Mouse (Mus musculus) left cerebral cortex, postnatal 25 days (tissue): ENCODE measurements around the gene Rnf208. TPM values are rescaled to one million over a fixed set of nuclear protein-coding genes. Genes with fewer than 3 reads are reported as not detected.

Experiments
- DNase-seq, 2 experiments: peaks; one replicate each; pipeline ENCODE4 v3.0.0; 2022; ENCODE audit warnings: low spot score in 2 of 2, mixed read lengths in 1 of 2
- intact Hi-C: fragments of 180-260 bp; cut with DNase I; formaldehyde crosslinking; loops from one replicate; pipeline ENCODE4 v1.15.1; 2025
- total RNA-seq, 2 experiments: library from RNA; stranded (reverse); gene quantifications; 2 replicates each; pipeline ENCODE4 v1.2.3; 2021

Gene Rnf208
- total RNA-seq, 2 experiments from 2014 or later = 243 to 256 TPM

GRCm38 (mm10) chr2:25223681-25224491 is 18.2 kb upstream of the Rnf208 start:
- intact Hi-C loops = loop anchor here (2.0 kb wide), 2 partner anchors 13 to 31 kb away; partner anchors contain the start of genes Nelfb and Tmem203
- DNase-seq = peak; percentile 76 to 79

- intact Hi-C loops = loop anchor here (2.0 kb wide), 2 partner anchors 14 to 30 kb away; partner anchors contain the start of genes Nelfb and Tmem203
- no peak for DNase-seq
These were observed 17.6 kb upstream of the Rnf208 start, which contains the start of gene Tubb4b for GRCm38 (mm10) chr2:25224492-25224765. Gene Tubb4b, minus strand, starts transcription at chr2:25224702.

- intact Hi-C loops = loop anchor here (2.0 kb wide), 2 partner anchors 14 to 30 kb away; partner anchors contain the start of genes Nelfb and Tmem203
- peak; percentile 98 to 100 for DNase-seq
These were observed 17.0 kb upstream of the Rnf208 start for GRCm38 (mm10) chr2:25224766-25225752.

DNA sequence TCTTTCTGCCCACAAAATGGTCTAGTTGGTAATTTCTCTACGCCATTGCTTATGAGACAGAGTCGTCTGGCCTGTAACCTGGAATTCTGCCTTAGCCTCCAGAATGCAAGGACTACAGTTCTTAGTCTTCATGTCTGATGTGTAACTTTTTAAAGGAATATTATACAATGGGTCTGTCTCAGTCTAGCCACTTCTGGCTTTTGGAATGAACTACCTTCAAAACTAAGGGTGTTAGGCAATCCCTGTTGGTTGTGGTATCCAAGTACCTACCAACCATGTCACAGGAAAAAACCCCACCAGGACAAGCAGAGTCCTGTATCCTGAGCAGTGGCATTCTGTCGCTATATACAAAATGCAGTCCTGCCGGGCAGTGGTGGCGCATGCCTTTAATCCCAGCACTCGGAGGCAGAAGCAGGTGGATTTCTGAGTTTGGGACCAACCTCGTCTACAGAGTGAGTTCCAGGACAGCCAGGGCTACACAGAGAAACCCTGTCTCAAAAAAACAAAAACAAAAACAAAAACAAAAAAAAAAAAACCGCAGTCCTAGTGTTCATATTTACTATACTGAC is 16.2 kb upstream of the Rnf208 start:
- DNase-seq = no peak
- intact Hi-C loops = loop anchor here (2.0 kb wide), 2 partner anchors 15 to 29 kb away; partner anchors contain the start of genes Nelfb and Tmem203

- DNase-seq = peak; percentile 39 to 60
These were observed 15.2 kb upstream of the Rnf208 start for GRCm38 (mm10) chr2:25226864-25227263.

DNA sequence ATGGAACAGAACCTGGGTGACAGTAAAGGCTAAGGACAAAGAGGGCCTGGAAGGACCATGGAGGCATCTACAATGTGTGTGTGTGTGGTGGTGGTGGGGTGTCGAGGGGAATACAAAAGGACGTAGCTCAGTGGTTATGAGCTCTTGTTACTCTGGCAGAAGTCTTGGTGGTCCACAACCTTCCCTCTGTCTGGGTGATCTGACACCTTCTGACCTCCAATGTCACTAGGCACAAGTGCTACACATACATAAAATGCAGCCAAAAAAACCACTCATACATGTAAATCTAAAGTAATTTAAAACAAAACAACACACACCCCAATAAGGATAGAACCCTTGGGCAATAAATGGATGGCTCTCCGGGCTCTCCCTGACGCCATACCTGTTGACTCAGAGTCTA is 14.6 kb upstream of the Rnf208 start:
- intact Hi-C loops = no loop called here
- no peak for DNase-seq

More at GRCm38 (mm10) chr2:25226864-25227263, 15.2 kb upstream of the Rnf208 start:
- intact Hi-C loops = no loop called here

GRCm38 (mm10) chr2:25228431-25228889 is 13.6 kb upstream of the Rnf208 start:
- peak; percentile 84 to 92 for DNase-seq
- intact Hi-C loops = loop anchor here (1.0 kb wide), 1 partner anchor 35 kb away; no protein-coding TSS in a partner anchor

DNA sequence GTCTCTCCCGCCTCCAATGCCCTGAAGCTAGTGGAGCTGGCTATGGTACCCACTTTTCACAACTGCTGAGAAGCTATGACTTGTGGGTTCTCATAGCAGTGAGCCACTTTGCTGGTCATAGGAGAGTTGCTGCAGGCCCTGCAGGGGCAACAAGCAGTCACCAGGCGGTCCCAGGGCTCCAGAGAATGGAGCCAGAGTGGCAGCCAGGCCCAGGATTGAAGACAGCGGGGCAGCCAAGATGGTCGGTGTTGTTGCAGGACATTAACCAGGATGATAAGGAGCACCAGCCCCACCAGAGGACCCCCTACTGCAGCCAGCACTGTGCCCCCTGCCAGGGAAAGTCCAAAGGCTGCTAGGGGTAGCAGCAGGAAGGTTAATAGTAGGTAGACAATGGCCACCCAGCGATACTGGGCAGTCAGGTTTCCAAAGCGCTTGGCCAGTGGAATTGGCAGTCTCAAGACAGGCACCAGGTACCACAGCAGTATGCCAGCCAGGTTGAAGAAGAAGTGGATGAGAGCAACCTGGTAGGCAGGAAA is 13.0 kb upstream of the Rnf208 start:
- intact Hi-C loops = loop anchor here (1.0 kb wide), 1 partner anchor 36 kb away; no protein-coding TSS in a partner anchor
- no peak for DNase-seq

DNA sequence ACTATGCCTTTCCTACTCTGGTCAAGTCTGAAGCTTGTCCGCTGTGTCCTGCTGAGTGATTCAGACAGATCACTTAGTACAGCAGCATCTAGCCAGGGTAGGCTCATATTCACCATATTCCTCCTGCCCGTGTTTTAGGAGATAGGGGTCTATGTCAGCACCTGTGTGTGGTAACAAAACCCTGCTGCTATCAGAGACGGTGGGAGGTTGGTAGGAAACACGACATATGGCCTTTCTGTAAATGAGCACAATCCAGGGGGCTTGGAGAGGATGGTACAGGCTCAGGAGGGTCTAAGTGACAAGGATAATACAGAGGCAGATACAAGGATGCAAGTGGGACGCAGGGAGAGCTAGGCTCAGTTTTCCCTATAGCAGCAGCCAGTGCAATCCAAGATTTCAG is 12.5 kb upstream of the Rnf208 start:
- DNase-seq = no peak
- intact Hi-C loops = no loop called here

DNA sequence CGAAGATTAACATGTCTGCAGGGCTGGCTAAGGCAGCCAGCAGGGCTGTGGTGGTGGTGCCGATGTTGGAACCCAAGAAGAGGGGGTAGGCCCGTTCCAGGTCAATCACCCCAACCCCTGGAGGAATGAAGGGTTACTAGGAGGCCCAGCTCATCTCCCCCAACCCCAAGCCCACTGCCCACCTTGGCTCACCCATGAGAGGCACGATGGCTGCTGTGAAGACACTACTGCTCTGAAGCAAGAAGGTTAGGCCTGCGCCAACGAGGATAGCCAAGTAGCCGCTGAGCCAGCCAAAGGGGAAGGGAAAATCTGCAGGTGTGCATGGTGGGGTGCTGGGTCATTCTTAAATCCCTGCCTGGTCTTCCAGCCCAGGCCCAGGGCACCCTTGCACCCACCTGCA is 11.5 kb upstream of the Rnf208 start:
- intact Hi-C loops = no loop called here
- no peak for DNase-seq

- intact Hi-C loops = no loop called here
- DNase-seq = no peak
These were observed 11.0 kb upstream of the Rnf208 start for GRCm38 (mm10) chr2:25231038-25231437.

DNA sequence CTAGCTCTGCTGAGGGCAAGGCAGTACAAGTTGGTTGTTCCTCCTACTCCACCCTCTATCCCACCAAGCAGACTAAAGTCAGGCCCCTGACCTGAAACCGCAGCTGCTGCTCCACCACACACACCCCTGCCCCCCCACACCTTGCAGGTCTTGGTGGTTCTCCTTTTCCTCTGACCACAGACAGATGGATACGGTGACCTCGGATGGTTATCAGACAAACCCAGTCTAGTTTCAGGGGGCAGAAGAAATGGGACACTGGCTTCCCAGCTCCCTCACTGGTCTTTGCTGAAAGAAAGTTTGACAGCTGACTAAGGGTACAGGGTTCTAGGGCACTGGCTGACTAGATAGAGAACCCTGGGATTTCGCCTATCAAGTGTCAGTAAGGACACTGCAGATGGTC is 8.6 kb upstream of the Rnf208 start:
- intact Hi-C loops = no loop called here
- no peak for DNase-seq

DNA sequence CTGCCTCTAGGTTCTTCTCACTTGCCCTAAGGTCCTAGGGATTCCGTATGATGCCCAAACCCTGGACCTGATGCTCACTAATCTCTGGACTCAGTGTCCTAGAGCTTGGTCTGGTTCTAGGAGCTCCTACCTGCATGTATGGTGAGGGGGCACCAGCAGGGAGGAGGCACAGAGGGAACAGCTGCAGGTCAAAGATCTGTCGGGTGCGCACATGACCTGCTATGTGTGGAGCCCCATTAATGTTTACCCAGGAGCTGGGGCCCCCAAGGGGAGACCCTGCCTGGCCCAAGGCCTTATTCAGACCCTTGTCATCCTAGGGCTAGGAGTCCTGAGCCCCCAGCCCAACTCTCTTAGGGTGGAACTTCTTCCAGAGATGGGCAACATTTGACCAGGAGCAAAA is 8.0 kb upstream of the Rnf208 start, which contains the start of gene Slc34a3:
TSS of gene Slc34a3 (minus strand) at position 315 of the 400 bp plus-strand sequence.
- DNase-seq = no peak
- intact Hi-C loops = no loop called here

GRCm38 (mm10) chr2:25234551-25235220 is 7.4 kb upstream of the Rnf208 start:
- DNase-seq = no peak
- intact Hi-C loops = no loop called here

DNA sequence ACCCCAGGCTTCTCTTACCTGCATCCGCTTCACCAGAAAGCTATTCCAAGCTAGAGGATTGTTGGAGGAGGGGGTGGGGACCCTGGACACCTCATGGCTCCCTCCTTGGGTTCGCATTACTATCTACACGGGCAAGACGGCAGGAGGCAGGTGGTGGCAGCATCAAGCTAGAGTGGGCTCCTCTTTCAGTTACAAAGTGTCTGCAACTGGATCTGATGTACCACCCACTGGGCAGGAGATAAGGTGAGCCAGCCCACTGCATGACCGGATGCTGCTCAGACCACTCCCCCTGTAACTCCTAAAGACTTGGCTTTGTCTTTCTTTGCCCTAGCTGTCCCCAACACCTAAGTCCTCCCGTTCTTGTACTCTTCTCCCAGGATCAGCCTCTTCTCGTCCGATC is 5.4 kb upstream of the Rnf208 start, which contains the start of gene Rnf224:
TSS of gene Rnf224 (minus strand) at position 174 of the 400 bp plus-strand sequence.
- no peak for DNase-seq
- intact Hi-C loops = no loop called here

DNA sequence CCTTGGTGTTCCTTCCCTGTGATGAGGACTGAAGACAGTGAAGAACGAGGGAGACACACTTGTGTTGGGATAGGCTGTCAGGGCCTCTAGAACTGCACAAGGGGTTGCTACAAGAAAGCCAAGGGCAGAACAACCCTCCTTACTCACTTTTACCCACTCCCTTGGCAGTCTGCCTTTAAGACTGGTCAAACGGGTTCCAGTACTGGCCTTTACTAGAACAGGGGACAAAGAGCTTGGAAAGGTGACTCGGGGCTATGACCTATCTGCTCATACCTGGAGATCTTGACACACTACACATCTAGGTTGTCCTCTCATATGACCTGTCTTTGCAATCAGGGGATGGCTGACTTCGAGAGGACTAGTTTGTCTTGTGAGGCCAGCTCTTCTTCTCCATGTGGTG is 4.5 kb upstream of the Rnf208 start:
- intact Hi-C loops = no loop called here
- no peak for DNase-seq

- intact Hi-C loops = no loop called here
These were observed 3.9 kb upstream of the Rnf208 start for GRCm38 (mm10) chr2:25238106-25238505.

GRCm38 (mm10) chr2:25239766-25240165 is 2.3 kb upstream of the Rnf208 start:
- no peak for DNase-seq
- intact Hi-C loops = no loop called here

More at GRCm38 (mm10) chr2:25238106-25238505, 3.9 kb upstream of the Rnf208 start:
- no peak for DNase-seq

GRCm38 (mm10) chr2:25240310-25240709 is 1.7 kb upstream of the Rnf208 start:
- intact Hi-C loops = no loop called here
- DNase-seq = no peak
